Mouse (Mus musculus) MEL (cell line): Measurements from ENCODE around the gene Stard7. TPM values are rescaled to one million over a fixed set of nuclear protein-coding genes. Genes with fewer than 3 reads are reported as not detected.

Experiments
- DNase-seq: peaks from one replicate; pipeline ENCODE4 v3.0.0; 2011; ENCODE audit warnings: low read depth, low spot score
- H3K27ac ChIP-seq: 2 replicates; pipeline ENCODE4 v1.5.1; 2012; ENCODE audit warnings: low read depth, mild to moderate bottlenecking, control low read depth, low read length, moderate library complexity; ENCODE audit not compliant: control insufficient read depth
- H3K27me3 ChIP-seq, 2 experiments: fragments of 150-350 bp in 1 of 2; sonication (generic) in 1 of 2; 2 replicates each; pipeline ENCODE4 v1.6.1; 2012; ENCODE audit warnings: low read length in 2 of 2, mild to moderate bottlenecking in 2 of 2, improper control_type of control experiment in 1 of 2, moderate library complexity in 1 of 2; ENCODE audit not compliant: insufficient read depth in 2 of 2, control insufficient read depth in 1 of 2
- H3K36me3 ChIP-seq, 2 experiments: 2 replicates each; pipeline ENCODE4 v1.6.1; 2012 to 2014; ENCODE audit warnings: low read length in 2 of 2, improper control_type of control experiment in 1 of 2, inconsistent platforms in 1 of 2, mild to moderate bottlenecking in 1 of 2; ENCODE audit not compliant: insufficient read depth in 2 of 2, control insufficient read depth in 1 of 2
- H3K4me1 ChIP-seq, 2 experiments: fragments of 150-350 bp in 1 of 2; sonication (generic) in 1 of 2; 2 replicates each; pipeline ENCODE4 v1.6.1; 2012; ENCODE audit warnings: low read length in 2 of 2, improper control_type of control experiment in 1 of 2, mild to moderate bottlenecking in 1 of 2; ENCODE audit not compliant: insufficient read depth in 2 of 2, control insufficient read depth in 1 of 2
- H3K4me3 ChIP-seq, 2 experiments: fragments of 150-350 bp in 1 of 2; sonication (generic) in 1 of 2; 2 replicates each; pipeline ENCODE4 v1.5.1; 2012; ENCODE audit warnings: low read depth in 2 of 2, low read length in 2 of 2, mild to moderate bottlenecking in 2 of 2, moderate library complexity in 2 of 2, control low read depth in 1 of 2, improper control_type of control experiment in 1 of 2; ENCODE audit not compliant: control insufficient read depth in 1 of 2, insufficient read depth in 1 of 2
- H3K79me2 ChIP-seq: 2 replicates; pipeline ENCODE4 v1.6.1; 2012; ENCODE audit warnings: mild to moderate bottlenecking, low read length, moderate library complexity; ENCODE audit not compliant: control insufficient read depth, poor library complexity, insufficient read depth
- H3K9ac ChIP-seq: 2 replicates; pipeline ENCODE4 v1.6.1; 2012; ENCODE audit warnings: low read depth, mild to moderate bottlenecking, control low read depth, low read length, moderate library complexity; ENCODE audit not compliant: control insufficient read depth, poor library complexity, severe bottlenecking
- H3K9me3 ChIP-seq: fragments of 150-350 bp; sonication (generic); replicated peaks from 2 replicates; pipeline ENCODE4 v1.6.1; 2012; ENCODE audit warnings: mild to moderate bottlenecking, low read length, improper control_type of control experiment, moderate library complexity; ENCODE audit not compliant: insufficient read depth
- BHLHE40 ChIP-seq: IDR thresholded peaks from 2 replicates; pipeline ENCODE4 v1.6.1; 2012; ENCODE audit warnings: low read depth, mild to moderate bottlenecking, inconsistent platforms, low read length, improper control_type of control experiment, borderline replicate concordance
- CHD1 ChIP-seq: IDR thresholded peaks from 2 replicates; pipeline ENCODE4 v1.6.1; 2012; ENCODE audit warnings: low read depth, mild to moderate bottlenecking, inconsistent platforms, low read length, improper control_type of control experiment
- CTCF ChIP-seq, 3 experiments: IDR thresholded peaks in 2 of 3; conservative IDR thresholded peaks in 1 of 3; 2 replicates each; pipeline ENCODE4 v1.5.1; 2011 to 2012; ENCODE audit warnings: low read length in 3 of 3, low read depth in 2 of 3, mild to moderate bottlenecking in 2 of 3, improper control_type of control experiment in 1 of 3, inconsistent platforms in 1 of 3, mixed read lengths in 1 of 3, moderate library complexity in 1 of 3; ENCODE audit not compliant: control insufficient read depth in 1 of 3, insufficient read depth in 1 of 3, poor library complexity in 1 of 3, severe bottlenecking in 1 of 3
- E2F4 ChIP-seq: IDR thresholded peaks from 2 replicates; pipeline ENCODE4 v1.6.1; 2011; ENCODE audit warnings: low read depth, low read length, improper control_type of control experiment, borderline replicate concordance
- ELF1 ChIP-seq: IDR thresholded peaks from 2 replicates; pipeline ENCODE4 v1.6.1; 2014; ENCODE audit warnings: low read depth, mild to moderate bottlenecking, inconsistent platforms, low read length, improper control_type of control experiment, moderate library complexity
- EP300 ChIP-seq, 2 experiments: IDR thresholded peaks; 2 replicates each; pipeline ENCODE4 v1.6.1; 2011; ENCODE audit warnings: improper control_type of control experiment in 2 of 2, low read length in 2 of 2, low read depth in 1 of 2, mild to moderate bottlenecking in 1 of 2
- ETS1 ChIP-seq: IDR thresholded peaks from 2 replicates; pipeline ENCODE4 v1.6.1; 2012; ENCODE audit warnings: low read depth, mild to moderate bottlenecking, inconsistent platforms, low read length, improper control_type of control experiment, moderate library complexity
- GABPA ChIP-seq: IDR thresholded peaks from 2 replicates; pipeline ENCODE4 v1.6.1; 2012; ENCODE audit warnings: low read depth, mild to moderate bottlenecking, inconsistent platforms, low read length, improper control_type of control experiment, moderate library complexity
- GATA1 ChIP-seq: IDR thresholded peaks from 2 replicates; pipeline ENCODE4 v1.6.1; 2011; ENCODE audit warnings: low read depth, low read length, improper control_type of control experiment
- HCFC1 ChIP-seq: IDR thresholded peaks from 2 replicates; pipeline ENCODE4 v1.6.1; 2012; ENCODE audit warnings: low read depth, mild to moderate bottlenecking, inconsistent platforms, low read length, improper control_type of control experiment, moderate library complexity
- KAT2A ChIP-seq: conservative IDR thresholded peaks from 2 replicates; pipeline ENCODE4 v1.6.1; 2012; ENCODE audit warnings: low read depth, low read length, improper control_type of control experiment, inconsistent platforms
- MAFK ChIP-seq: IDR thresholded peaks from 2 replicates; pipeline ENCODE4 v1.6.1; 2011; ENCODE audit warnings: low read depth, mild to moderate bottlenecking, low read length, improper control_type of control experiment, borderline replicate concordance
- MAX ChIP-seq: IDR thresholded peaks from 2 replicates; pipeline ENCODE4 v1.6.1; 2011; ENCODE audit warnings: low read length, improper control_type of control experiment
- MAZ ChIP-seq: IDR thresholded peaks from 2 replicates; pipeline ENCODE4 v1.6.1; 2012; ENCODE audit warnings: low read depth, mild to moderate bottlenecking, inconsistent platforms, low read length, improper control_type of control experiment
- MEF2A ChIP-seq: IDR thresholded peaks from 2 replicates; pipeline ENCODE4 v1.6.1; 2014; ENCODE audit warnings: low read depth, mild to moderate bottlenecking, inconsistent platforms, low read length, improper control_type of control experiment; ENCODE audit not compliant: poor library complexity, insufficient replicate concordance, severe bottlenecking; ENCODE audit errors: extremely low read depth
- MXI1 ChIP-seq: IDR thresholded peaks from 2 replicates; pipeline ENCODE4 v1.6.1; 2011; ENCODE audit warnings: mild to moderate bottlenecking, low read depth, low read length, improper control_type of control experiment
- MYB ChIP-seq: IDR thresholded peaks from 2 replicates; pipeline ENCODE4 v1.6.1; 2011; ENCODE audit warnings: mild to moderate bottlenecking, low read depth, low read length, improper control_type of control experiment
- MYC ChIP-seq: IDR thresholded peaks from 2 replicates; pipeline ENCODE4 v1.6.1; 2011; ENCODE audit warnings: low read depth, mild to moderate bottlenecking, low read length, improper control_type of control experiment, moderate library complexity
- NELFE ChIP-seq: IDR thresholded peaks from 2 replicates; pipeline ENCODE4 v1.6.1; 2011; ENCODE audit warnings: low read depth, low read length, improper control_type of control experiment
- NRF1 ChIP-seq: IDR thresholded peaks from 2 replicates; pipeline ENCODE4 v1.6.1; 2014; ENCODE audit warnings: low read depth, mild to moderate bottlenecking, inconsistent platforms, low read length, improper control_type of control experiment, moderate library complexity; ENCODE audit not compliant: poor library complexity, insufficient read depth, severe bottlenecking
- POLR2A ChIP-seq, 2 experiments: IDR thresholded peaks; 2 replicates each; pipeline ENCODE4 v1.6.1; 2011 to 2012; ENCODE audit warnings: low read length in 2 of 2, mild to moderate bottlenecking in 2 of 2, control low read depth in 1 of 2, improper control_type of control experiment in 1 of 2, low read depth in 1 of 2, moderate library complexity in 1 of 2; ENCODE audit not compliant: control insufficient read depth in 1 of 2, insufficient read depth in 1 of 2, poor library complexity in 1 of 2
- POLR2AphosphoS2 ChIP-seq: IDR thresholded peaks from 2 replicates; pipeline ENCODE4 v1.6.1; 2011; ENCODE audit warnings: low read length, improper control_type of control experiment
- RAD21 ChIP-seq: IDR thresholded peaks from 2 replicates; pipeline ENCODE4 v1.6.1; 2011; ENCODE audit warnings: mild to moderate bottlenecking, low read depth, low read length, improper control_type of control experiment
- RCOR1 ChIP-seq: IDR thresholded peaks from 2 replicates; pipeline ENCODE4 v1.6.1; 2012; ENCODE audit warnings: low read depth, mild to moderate bottlenecking, inconsistent platforms, low read length, improper control_type of control experiment
- SMC3 ChIP-seq: IDR thresholded peaks from 2 replicates; pipeline ENCODE4 v1.6.1; 2011; ENCODE audit warnings: low read depth, low read length, improper control_type of control experiment
- TAL1 ChIP-seq: IDR thresholded peaks from 2 replicates; pipeline ENCODE4 v1.6.1; 2012; ENCODE audit warnings: mild to moderate bottlenecking, inconsistent platforms, low read length, moderate library complexity, mixed read lengths
- TBP ChIP-seq: IDR thresholded peaks from 2 replicates; pipeline ENCODE4 v1.8.0; 2011; ENCODE audit warnings: low read depth, low read length, improper control_type of control experiment
- ZKSCAN1 ChIP-seq: IDR thresholded peaks from 2 replicates; pipeline ENCODE4 v1.6.1; 2012; ENCODE audit warnings: low read depth, mild to moderate bottlenecking, inconsistent platforms, low read length, improper control_type of control experiment, moderate library complexity
- ZNF384 ChIP-seq: IDR thresholded peaks from 2 replicates; pipeline ENCODE4 v1.6.1; 2012; ENCODE audit warnings: low read depth, mild to moderate bottlenecking, inconsistent platforms, low read length, improper control_type of control experiment
- polyA plus RNA-seq, 2 experiments: library from polyadenylated mRNA; stranded (reverse) in 1 of 2; unstranded in 1 of 2; fragments of >175 nt in 1 of 2; fragments of >200 nt in 1 of 2; gene quantifications; 2 replicates each; pipeline versions ENCODE4 v1.2.1 to v1.2.4; 2012; ENCODE audit warnings: low replicate concordance in 2 of 2, low read depth in 1 of 2; ENCODE audit not compliant: insufficient read length in 2 of 2, insufficient read depth in 1 of 2, missing spikeins in 1 of 2
- total RNA-seq: library from RNA; depleted of rRNA; stranded (reverse); fragments of 300-350 nt; gene quantifications from 2 replicates; pipeline ENCODE4 v1.2.3, GENCODE M21; 2012

Gene Stard7
- total and polyA plus RNA-seq, 3 experiments = 87.7 to 134 (median 87.9) TPM

GRCm38 (mm10) chr2:127248334-127249004 lies 21.5 kb upstream of the Stard7 start (continued):
- TF ChIP-seq KAT2A (0 out of 2 replicates have a peak, but pooled peaks have one; percentile 19), ZNF384 (no peak), ETS1 (peak; percentile 38; the same call in 1 of the 2 replicates), ELF1 (no peak), POLR2AphosphoS2 (no peak; the same call in 1 of the 2 replicates), HCFC1 (no peak; the same call in 1 of the 2 replicates), TBP (peak; percentile 49; the same call in 1 of the 2 replicates), NELFE (no peak), MAFK (no peak), NRF1 (no peak), RAD21 (peak; percentile 24), MAZ (no peak), CTCF (IDR thresholded peaks at IDR 0.05 in 2 of 3, conservative IDR thresholded peaks at IDR 0.05 in 1 of 3; ENCODE audit: control insufficient read depth in 1 of 3, insufficient read depth in 1 of 3, low read depth in 2 of 3, low read length in 3 of 3, poor library complexity in 1 of 3, severe bottlenecking in 1 of 3) (peak; percentile 16 to 59 (median 32); a peak in 3 of 6 replicates), GATA1 (peak; percentile 66), GABPA (no peak), POLR2A (IDR thresholded peaks at IDR 0.05; ENCODE audit: control insufficient read depth in 1 of 2, insufficient read depth in 1 of 2, low read depth in 1 of 2, low read length in 2 of 2, poor library complexity in 1 of 2) (no peak)

- Histone ChIP-seq H3K9ac (peak overlapping the region; percentile 16), H3K36me3 (peaks cover 0 to 30% of the 10 kb centered on the region in 2 experiments; a peak in 2 of 4 replicates), H3K27me3 (no peaks in the 10 kb centered on the region), H3K27ac (peak overlapping the region; percentile 73), H3K4me1 (peaks cover 22 to 26% of the 10 kb centered on the region in 2 experiments), H3K4me3 (no peak overlapping the region), H3K9me3 (no peaks in the 10 kb centered on the region), H3K79me2 (peaks cover 22% of the 10 kb centered on the region)
- DNase-seq = peak; percentile 68
- TF ChIP-seq TAL1 (peak; percentile 88), MXI1 (0 out of 2 replicates have a peak, but pooled peaks have one; percentile 37), EP300 (IDR thresholded peaks at IDR 0.05; ENCODE audit: low read depth in 1 of 2, low read length in 2 of 2) (peak; percentile 89 to 91), MAFK (no peak), HCFC1 (no peak), RCOR1 (peak; percentile 88), CHD1 (no peak), POLR2AphosphoS2 (no peak), MEF2A (no peak), MYB (no peak), MAX (no peak), GABPA (no peak), CTCF (IDR thresholded peaks at IDR 0.05 in 2 of 3, conservative IDR thresholded peaks at IDR 0.05 in 1 of 3; ENCODE audit: control insufficient read depth in 1 of 3, insufficient read depth in 1 of 3, low read depth in 2 of 3, low read length in 3 of 3, poor library complexity in 1 of 3, severe bottlenecking in 1 of 3) (no peak), TBP (peak; percentile 34; the same call in 1 of the 2 replicates), MYC (no peak), SMC3 (no peak), POLR2A (IDR thresholded peaks at IDR 0.05; ENCODE audit: control insufficient read depth in 1 of 2, insufficient read depth in 1 of 2, low read depth in 1 of 2, low read length in 2 of 2, poor library complexity in 1 of 2) (no peak), GATA1 (peak; percentile 94), ZKSCAN1 (no peak), MAZ (no peak), E2F4 (no peak), BHLHE40 (no peak), NRF1 (no peak), ZNF384 (no peak), ETS1 (peak; percentile 75), RAD21 (no peak)
These were observed 19.6 kb upstream of the Stard7 start for GRCm38 (mm10) chr2:127250291-127251008.
